Mouse (Mus musculus): ENCODE measurements around the gene Lefty2.

- peak; percentile 26 to 73 (median 56) for TF ChIP-seq MYOD1 (IDR thresholded peaks at IDR 0.05; ENCODE audit: control insufficient read depth in 1 of 3, insufficient read length in 2 of 3, low read depth in 2 of 3)
- TF ChIP-seq USF1 (IDR thresholded peaks at IDR 0.05; ENCODE audit: low read depth), result no peak
- TF ChIP-seq MAX (IDR thresholded peaks at IDR 0.05; ENCODE audit: low read depth), result no peak
- TF ChIP-seq POLR2A (IDR thresholded peaks at IDR 0.05; ENCODE audit: insufficient read length, low read depth), result peak; percentile 26
Observed at GRCm38 (mm10) chr1:180848511-180849241, 44.2 kb upstream of the Lefty2 start.

Measured in myocyte (in vitro differentiated cells).